Mouse (Mus musculus): ENCODE measurements around the gene Ddx55.

GRCm38 (mm10) chr5:124575467-124575866 is 22.8 kb downstream of the Ddx55 start:
- TF ChIP-seq CTCF (IDR thresholded peaks at IDR 0.05; ENCODE audit: control insufficient read depth, insufficient read depth, insufficient replicate concordance, low read depth, low read length) = no peak
- TF ChIP-seq POLR2A (IDR thresholded peaks at IDR 0.05; ENCODE audit: control insufficient read depth, low read depth, low read length) = no peak

Data from testis, adult 2 months (tissue).